Mouse (Mus musculus): ENCODE results near the gene Exph5.

DNA sequence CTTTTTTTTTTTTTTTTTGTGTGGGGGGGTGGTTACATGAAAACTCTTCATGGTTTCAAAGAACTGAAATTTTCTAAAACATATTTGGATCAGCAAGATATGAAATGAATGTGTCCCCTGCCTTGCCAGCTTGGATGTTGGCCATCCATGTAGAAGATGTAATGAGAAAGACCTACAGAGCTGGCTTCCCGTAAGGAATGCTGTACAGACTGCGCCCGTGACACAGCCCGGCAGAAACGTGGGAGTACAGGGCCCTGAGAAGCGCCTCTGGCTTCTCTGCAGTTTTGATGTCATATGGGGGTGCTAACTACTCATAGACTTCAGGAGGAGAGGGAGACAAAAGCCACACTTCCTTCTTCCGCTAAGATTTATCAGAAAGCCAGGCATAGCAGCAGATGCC lies 38.1 kb downstream of the Exph5 start:
- no peak for TF ChIP-seq CTCF (conservative IDR thresholded peaks at IDR 0.05; ENCODE audit: low read length)
- no peak for TF ChIP-seq POU5F1 (IDR thresholded peaks at IDR 0.05; ENCODE audit: borderline replicate concordance, low read length)
- TF ChIP-seq NANOG (IDR thresholded peaks at IDR 0.05; ENCODE audit: borderline replicate concordance, low read length): no peak

Data from E14TG2a.4 (cell line).